Mouse (Mus musculus) mouse trophoblast stem cell (cell line): Measurements from ENCODE around the gene Tmem126b.

Experiments
- in situ Hi-C, 2 experiments: fragments of 300-500 bp; cut with MseI, MboI; formaldehyde crosslinking; loops; 2 replicates in 1 of 2; 3 replicates in 1 of 2; pipeline ENCODE4 v1.15.1; 2025

The Tmem126b gene

DNA sequence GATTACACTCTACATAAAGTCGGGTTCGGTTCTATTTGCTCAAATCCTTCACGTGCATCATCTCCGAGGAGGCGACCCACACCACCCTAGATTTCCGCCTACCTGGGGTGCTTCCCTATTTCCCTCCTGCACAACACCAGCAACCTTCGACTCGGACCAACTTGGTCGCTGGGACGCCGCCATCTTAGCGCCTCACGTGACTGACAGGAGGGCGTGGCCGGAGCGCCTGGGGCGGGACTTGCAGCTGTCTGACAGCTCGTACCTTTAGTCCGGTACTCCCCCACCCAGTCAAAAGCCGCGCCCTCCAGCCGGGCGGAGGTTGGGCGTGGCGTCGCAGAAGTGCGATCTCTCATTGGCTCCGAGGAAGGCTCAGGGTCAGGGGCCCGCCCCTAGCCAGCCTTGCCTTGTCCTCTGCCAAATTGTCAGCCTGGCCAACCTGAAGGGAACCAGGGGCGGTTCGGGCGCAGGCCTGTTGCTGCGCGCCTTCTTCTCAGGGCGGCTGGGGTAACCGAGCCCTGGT is at the start of gene Tmem126b:
Tmem126b (minus strand) TSS at position 209 of the 520 bp plus-strand sequence.
- in situ Hi-C loops, result no loop called here

DNA sequence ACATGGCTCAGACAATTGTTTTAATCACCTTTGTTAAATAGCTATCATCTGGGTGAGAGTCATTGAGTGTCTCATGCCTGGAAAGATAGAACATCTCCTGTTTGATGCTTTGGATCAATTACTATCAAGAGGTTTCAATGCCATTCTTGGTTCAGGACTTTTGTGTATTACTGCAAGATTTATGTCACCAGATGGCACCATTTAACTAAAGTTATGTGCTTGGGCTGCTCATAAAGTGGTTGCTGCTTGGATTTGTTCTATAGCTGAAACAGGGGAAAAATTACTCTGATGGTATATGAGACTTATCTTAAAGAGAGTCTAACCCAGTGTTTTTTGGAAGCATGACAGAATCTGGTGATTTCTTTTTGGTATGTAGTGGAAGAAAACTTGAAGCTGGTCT is 36.5 kb upstream of the Tmem126b start:
- in situ Hi-C loops, result no loop called here

DNA sequence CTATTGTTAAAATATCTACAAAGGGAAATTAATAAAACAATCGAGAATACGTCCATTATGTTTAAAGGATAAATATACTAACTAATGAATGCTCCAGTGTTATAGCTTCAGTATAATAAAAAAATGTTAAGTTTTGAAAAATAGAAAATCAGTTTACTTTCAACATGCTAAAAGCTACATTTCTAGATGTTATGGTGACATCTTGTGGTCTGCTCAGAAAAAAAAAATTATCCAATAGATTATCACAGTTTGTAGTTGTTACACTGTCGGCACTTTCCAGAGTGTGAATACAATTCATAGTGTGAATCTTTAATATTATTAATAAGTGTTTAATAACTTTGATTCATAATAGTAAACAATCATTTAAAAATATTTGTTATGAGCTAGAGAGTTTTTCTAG is 32.3 kb upstream of the Tmem126b start:
- in situ Hi-C loops, result no loop called here

DNA sequence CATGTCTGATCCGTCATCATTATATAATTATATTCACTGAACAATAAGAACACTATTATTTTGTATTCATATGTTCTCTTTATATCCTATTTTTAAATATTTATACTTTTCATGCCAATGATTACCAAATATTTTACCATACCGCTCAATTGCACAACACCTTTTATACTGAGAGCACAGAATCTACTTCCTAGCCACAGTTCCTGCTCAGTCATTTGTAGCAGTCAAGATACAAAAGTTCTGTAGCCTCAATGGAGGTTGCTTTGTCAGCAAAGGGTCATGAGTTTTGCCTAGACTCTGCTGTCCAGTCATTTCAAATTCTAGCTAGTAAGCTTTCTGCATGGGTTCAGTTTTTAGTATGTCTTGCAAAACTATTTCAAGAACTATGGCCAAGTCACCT is 6.8 kb upstream of the Tmem126b start:
- in situ Hi-C loops, result no loop called here

DNA sequence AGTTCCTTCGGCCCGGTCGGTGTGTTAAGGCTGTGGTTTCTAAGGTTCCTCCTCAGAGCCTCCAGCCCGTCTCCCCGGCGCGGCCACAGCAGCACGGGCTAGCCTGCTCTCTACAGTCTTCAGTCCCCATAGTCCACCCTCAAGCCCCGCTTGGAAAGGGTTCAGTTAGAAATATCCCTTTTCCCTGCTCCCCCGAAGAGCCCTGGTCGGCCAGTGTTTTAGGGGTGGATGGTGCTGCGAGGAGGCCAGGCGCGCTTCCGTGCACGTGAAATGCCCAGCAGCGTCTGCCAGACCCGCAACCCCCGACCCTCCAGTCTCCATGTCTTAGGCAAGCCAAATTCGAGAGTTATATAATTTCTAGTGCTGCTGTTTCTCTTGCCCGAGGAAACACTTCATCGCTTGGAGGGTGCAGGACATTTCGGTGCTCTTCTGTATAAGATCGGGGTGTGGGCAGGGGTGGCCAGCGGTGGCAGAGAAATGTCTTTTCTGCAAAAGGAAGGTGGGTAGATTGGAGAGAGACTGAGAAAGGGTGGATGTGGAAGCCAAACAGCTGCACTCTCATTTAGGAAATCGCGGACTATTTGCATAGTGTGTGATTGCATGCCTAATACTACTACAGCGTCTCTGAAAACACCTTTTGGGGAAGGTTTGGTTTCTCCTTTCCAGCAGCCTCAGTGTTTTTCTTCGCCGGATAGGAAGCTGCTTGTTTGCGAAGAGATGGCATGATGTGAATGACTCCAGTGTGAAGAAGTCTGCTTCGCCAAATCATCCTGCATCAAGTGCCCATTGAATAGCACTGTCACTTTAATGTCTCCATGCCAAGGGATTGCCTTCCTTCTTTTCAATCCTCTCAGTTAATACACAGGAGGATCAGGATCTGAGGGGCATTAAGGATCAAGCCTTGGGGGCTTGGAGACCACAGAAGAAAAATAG is 778 bp upstream of the Tmem126b start, which contains the start of gene Dlg2:
Dlg2 (plus strand) TSS at position 360 of the 933 bp plus-strand sequence.
- in situ Hi-C loops, result no loop called here

DNA sequence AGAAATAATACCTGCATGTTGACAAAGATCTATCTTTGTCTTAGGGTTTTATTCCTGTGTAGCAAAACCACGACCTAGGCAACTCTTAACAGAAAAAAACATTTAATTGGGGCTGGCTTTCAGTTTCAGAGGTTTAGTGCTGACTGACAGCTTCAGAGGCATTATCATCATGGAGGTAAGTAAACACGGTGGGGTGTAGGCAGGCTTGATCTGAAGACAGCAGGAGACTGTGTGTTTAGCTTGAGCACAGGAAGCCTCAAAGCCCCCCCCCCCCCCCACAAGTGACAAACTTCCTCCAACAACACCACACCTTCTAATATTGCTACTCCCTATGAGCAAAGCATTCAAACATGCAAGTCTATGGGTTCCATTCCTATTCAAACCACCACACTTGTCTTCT is 2.3 kb downstream of the Tmem126b start:
- in situ Hi-C loops, result no loop called here

DNA sequence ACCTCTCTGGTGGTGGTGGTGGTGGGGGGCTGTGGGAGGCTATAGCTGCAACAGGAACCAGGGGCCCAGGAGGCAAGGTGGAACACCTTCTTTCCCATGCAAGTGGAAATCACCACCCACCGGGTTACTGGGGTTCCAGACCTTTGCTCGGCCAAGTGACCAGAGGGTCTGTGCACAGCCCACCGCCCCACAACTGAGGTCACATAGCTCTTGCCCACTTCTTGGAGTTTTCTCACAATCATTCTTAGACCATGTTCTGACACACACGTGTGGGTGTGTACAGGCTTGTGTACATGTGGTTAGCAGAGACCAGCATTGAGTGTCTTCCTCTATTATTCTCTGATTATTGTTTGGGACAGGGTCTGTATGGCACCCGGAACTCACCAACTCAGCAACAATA is 14.4 kb downstream of the Tmem126b start:
- in situ Hi-C loops, result no loop called here

DNA sequence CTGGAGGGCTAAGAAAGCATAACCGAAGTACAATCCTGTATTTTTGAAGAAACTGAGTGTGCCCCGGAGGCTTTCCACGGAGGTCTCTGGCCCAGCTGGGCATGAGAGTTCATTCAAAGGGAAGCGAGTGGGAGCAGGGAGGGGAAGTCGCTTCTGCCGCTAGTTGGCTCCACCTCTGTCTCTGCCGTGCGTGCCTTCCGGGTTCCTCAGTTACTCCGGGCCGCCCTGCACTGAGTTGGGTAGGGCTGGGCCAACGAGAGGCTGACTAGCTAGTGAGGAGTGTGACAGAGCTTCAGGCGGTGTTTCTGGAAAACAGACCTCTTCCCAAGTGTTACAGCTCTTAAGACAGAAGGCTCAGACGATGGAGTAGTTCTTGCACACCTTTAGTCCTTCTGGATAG is 14.9 kb downstream of the Tmem126b start:
- in situ Hi-C loops, result no loop called here

DNA sequence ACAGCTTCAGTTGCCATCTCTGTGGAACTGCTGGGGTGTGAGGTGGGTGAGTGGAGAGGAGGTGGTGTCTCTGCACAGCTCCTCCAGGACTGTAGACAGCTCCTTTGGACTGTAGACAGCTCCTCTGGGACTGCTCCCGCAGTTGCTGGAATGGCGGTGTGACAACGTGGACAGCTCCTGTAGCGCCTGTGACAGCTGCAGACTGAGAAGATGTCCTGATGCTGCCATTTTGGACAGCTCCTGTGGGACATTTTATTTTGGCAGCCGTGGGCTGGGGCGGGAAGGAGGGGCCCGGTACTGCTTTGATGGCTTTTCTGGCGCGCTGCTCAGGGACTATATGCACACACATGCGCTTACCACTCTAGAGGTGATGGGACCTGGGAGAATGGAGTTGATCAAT is 15.5 kb downstream of the Tmem126b start:
- in situ Hi-C loops, result no loop called here

DNA sequence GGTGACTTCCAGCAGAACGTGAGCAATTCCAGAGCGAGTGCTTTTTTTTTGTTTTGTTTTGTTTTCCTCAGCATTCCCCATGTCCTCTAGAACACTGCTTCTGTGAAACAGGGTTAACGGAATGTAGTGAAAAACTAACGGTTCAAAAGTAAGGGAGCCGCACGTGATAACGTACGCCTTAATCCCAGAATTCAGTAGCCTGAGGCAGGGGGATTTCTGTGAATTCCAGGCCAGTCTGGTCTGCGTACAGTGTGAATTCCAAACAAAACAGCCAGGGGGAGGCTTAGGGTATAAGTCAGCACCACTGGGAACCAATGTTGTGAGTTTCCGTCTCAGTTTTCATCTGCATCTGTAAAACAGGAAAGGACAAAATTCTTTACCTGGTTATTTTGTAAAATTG is 18.3 kb downstream of the Tmem126b start:
- in situ Hi-C loops, result no loop called here

DNA sequence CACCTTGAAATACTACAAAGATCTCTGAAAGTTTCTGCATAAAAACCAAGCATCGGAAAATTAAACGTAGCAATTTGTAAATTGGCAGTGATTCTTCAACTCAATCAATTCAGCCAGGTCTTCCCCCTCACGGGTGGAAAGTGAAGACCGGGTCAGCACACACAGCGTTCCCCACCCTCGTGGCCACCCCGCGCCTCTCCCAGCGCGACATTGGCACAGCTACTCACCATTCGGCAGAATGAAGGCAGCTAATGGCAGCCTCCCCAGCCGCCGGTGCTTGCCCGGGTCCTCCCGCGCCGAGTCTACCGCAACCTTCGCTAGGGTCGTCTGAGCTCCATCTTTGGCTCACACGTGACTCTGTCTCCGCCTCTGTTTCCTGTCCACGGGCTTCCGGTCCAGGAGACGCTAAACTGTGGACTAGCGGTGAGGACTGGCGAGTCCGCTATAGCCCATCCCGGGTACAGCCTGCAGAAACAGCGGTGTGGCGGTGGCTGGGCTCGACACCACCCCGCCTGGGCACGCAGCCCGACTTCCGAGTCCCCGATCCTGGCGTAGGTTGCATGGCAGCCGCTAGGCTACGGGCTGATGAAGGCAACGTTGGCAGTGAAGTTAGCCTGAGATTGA is 18.8 kb downstream of the Tmem126b start, which contains the start of gene Tmem126a:
Tmem126a (minus strand) TSS at position 385 of the 624 bp plus-strand sequence.
- in situ Hi-C loops, result no loop called here

DNA sequence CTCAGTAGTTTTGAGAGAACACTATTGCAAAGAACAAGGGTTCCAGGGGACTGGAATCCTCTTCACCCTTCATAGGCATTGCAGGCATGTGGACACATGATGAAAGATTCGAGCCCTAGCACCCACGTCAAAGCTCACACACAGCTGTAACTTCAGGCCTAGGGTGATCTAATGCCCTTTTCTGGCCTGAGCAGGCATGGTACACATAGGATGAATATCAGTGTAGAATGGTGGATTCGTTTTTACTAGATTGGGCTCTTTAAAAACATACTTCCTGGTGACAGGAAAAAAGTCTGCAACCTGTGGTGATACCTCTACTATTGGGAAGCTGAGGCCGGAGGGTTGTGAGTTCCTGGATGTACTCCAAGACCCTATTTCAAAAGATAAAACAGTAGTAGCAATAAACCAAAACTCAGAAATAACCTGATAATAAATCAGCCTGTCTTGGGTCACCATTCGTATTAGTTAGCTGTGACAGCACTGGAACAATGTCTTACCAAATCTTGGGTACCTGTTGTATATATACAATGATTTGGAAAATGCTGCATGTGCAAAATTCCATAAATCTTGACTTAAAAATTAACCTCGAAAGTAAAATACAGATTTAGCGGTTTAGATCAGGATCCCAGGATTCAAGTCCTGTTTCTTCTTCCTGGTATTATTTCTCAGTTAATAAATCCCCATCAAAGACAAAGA is 19.5 kb downstream of the Tmem126b start:
- in situ Hi-C loops, result no loop called here

DNA sequence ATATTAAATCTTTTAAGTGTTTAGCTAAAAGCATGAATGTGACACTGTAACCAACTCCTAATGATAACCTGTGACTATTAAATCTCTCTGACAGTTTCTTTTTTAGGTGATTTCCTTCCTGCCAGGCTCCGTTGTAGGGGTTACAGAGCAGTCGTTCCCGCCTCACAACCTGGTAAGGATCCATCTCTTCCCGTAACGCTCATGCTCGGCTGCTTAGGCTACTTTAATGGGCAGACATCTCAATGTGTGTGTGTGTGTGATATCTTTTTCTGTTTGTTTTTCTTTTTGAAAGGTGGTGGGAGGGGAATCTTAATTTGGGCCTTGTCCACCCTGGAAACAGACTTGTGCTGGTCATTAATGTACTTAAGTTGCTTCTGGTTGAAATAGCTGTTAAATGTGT is 31.6 kb downstream of the Tmem126b start:
- in situ Hi-C loops, result loop anchor here in 1 of 2 experiments (25.0 kb wide), 1 partner anchor 457 kb away; the partner anchor contains the start of gene Eed

DNA sequence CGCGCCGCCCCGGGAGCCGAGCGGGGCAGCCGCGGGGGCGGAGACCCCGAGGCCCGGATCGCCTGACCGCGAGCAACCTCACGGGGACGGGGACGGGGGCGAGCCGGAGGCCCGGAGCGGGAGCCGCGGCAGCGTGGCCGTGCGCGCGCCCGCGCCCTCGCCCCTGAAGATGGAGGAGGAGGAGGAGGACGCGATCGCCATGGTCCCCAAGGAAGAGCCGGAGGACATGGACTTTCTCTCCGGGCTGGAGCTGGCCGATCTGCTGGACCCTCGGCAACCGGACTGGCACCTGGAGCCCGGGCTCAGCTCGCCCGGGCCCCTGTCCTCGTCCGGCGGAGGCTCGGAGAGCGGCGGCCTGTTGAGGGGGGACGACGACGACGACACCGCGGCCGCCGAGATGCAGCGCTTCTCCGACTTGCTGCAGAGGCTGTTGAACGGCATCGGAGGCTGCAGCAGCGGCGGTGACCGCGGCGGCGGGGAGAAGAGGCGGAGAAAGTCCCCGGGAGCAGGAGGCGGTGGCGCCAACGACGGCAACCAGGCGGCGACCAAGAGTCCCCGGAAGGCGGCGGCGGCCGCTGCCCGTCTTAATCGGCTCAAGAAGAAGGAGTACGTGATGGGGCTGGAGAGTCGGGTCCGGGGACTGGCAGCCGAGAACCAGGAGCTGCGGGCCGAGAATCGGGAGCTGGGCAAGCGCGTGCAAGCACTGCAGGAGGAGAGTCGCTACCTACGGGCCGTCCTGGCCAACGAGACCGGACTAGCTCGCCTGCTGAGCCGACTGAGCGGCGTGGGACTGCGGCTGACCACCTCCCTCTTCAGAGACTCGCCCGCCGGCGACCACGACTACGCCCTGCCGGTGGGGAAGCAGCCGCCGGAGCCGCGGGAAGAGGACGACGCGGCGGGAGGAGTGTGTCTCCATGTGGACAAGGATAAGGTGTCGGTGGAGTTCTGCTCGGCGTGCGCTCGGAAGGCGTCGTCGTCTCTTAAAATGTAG is 32.4 kb downstream of the Tmem126b start:
- in situ Hi-C loops, result loop anchor here in 1 of 2 experiments (25.0 kb wide), 1 partner anchor 456 kb away; the partner anchor contains the start of gene Eed

DNA sequence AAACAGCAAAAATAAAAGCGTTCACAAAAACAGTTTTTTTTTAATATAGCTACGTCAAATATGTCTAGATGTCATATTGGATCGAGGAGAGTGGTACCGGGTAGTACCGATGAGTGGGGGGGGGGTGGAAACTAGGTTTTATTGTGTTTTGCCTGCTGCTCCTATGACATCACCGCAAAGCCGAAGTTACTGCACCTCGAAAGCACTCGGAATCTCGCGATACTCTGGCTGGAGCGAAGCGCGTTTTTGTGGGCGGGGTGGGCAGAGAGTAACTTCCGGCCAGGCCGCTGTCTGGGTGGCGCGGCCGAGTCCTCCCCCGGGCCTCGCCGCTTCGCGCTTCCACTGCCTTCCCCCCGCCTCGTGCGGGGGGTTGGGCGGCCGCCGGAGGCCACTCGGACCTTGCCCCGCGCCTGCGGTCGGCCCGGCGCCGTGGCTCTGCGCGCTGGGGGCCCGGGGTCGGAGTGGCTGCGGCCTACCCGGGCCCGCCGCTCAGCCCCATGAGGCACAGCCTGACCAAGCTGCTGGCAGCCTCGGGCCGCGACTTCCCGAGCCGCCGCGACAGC is 33.2 kb downstream of the Tmem126b start, which contains the start of gene Crebzf:
Crebzf (plus strand) TSS at position 212 of the 563 bp plus-strand sequence.
- in situ Hi-C loops, result loop anchor here in 1 of 2 experiments (25.0 kb wide), 1 partner anchor 455 kb away; the partner anchor contains the start of gene Eed

DNA sequence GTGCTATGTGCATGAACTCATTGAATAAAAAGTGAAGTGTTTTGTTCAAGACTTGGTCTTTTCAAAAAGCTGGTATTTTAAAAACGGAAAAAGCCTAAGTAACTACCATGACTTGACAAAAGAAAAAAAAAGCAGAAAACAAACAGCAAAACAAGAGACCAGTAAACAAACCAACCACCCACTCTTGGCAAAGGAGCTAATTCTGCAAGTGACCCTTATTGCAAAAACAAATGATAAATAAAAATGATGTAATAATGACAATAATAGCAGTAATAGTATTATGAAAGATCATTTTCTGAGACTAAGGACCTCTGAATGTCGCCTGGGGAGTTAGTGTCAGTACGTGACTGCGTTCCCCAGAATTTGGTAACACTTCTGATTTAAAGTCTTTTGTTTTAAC is 33.7 kb downstream of the Tmem126b start:
- in situ Hi-C loops, result loop anchor here in 1 of 2 experiments (25.0 kb wide), 1 partner anchor 455 kb away; the partner anchor contains the start of gene Eed

DNA sequence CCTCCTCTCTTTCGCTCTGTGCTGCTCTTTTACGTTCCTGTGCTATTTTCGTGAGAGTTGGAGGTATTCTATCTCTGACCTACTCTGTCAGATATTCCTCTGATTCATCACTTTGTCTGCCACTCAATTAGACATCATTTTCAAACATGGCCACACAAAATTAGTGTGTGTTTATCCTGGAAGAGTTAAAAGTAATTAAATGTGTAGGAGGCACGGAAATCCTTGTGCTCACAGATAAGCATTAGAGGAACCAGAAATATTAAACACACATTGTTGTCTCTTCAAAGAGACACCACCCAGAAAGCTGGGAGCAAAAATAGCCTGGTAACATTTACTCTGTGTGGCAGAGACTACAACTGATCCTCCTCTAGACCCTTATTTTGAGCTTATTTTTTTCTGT is 35.8 kb downstream of the Tmem126b start:
- in situ Hi-C loops, result loop anchor here in 1 of 2 experiments (25.0 kb wide), 1 partner anchor 453 kb away; the partner anchor contains the start of gene Eed

DNA sequence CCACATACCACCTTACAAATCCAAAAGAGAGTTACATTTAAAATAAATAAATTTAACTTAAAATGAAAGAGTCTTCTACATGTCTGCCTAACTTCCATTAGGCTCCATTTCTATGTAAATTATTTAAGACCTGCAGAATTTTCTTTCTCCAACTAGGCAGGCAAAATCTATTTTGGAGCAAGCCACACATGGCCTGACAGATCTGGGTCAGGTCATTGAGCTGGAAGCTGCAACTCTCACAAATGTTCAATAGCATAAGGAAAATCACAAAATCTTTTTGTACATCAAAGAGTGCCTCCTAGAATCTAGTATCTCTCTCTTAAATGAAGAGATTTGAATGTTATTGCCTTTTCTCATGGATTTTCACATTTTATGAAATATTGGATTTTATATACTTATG is 43.6 kb downstream of the Tmem126b start:
- in situ Hi-C loops, result loop anchor here in 1 of 2 experiments (25.0 kb wide), 1 partner anchor 445 kb away; the partner anchor contains the start of gene Eed

DNA sequence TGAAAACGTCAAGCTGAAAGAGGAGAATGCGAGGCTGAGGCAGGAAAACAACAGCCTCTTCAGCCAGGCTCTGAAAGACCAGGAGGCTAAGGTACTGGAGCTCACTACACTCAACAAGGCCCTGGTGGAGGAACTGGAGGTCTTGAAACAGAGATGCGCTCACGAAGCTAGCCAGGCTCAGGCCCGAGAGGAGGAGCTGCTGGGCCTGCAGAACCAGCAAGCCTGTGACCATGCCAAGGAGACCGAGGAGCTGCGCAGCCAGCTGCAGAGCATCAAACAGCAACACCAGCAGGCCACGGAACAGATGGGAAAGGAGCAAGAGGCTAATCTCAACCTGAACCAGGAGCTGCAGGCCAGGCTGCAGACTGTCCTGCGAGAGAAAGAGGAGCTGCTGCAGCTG is 48.8 kb downstream of the Tmem126b start:
- in situ Hi-C loops, result loop anchor here in 1 of 2 experiments (25.0 kb wide), 1 partner anchor 440 kb away; the partner anchor contains the start of gene Eed
